Mouse (Mus musculus): Measurements from ENCODE around the gene Prickle2.

DNA sequence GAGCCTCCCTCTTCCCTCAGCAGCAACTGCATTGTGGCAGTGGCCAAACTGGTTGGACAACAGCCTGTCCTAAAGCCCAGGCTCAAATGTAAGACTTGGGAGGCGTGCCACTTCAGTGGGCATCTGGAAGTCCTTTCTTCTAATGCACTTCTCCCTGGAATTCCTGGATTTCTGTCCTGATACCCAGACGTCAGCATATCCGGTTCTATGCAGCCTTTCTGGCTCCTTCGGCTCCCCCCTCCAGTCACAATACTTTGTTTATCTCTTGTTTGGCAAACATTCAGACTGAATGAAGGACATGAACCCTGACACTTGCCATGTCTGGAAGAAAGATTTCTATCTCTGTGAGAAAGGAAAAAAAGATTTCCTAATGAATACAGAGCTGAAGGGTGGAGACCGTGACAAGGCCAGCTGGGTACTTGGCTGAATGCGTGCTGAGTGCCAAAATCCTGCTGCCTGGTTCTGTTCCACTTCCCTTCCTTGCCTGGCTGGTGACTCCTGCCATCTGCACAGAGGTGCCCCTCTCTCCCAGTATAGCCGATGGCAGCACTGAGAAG is 241.1 kb downstream of the Prickle2 start:
- no peak for TF ChIP-seq GATA1 (IDR thresholded peaks at IDR 0.05; ENCODE audit: borderline replicate concordance, low read length)
- no peak for TF ChIP-seq FLI1 (IDR thresholded peaks at IDR 0.05; ENCODE audit: low read length)
